Mouse (Mus musculus) heart, embryonic 12.5 days (tissue): ENCODE data around the gene Tcf12. TPM values are rescaled to one million over a fixed set of nuclear protein-coding genes. Genes with fewer than 3 reads are reported as not detected.

Experiments
- ATAC-seq: fragments of 200-750 bp; cut with Nextera tagmentation; 2 replicates; pipeline ENCODE4 v1.8.0; 2017; ENCODE audit warnings: moderate TSS enrichment, moderate library complexity; ENCODE audit not compliant: insufficient number of reproducible peaks, low FRiP score
- H3K27ac ChIP-seq: fragments of 300-500 bp; sonication (generic); 2 replicates; pipeline ENCODE4 v1.5.1; 2016; ENCODE audit warnings: mild to moderate bottlenecking, moderate library complexity; ENCODE audit not compliant: poor library complexity, severe bottlenecking
- H3K27me3 ChIP-seq: fragments of 300-500 bp; sonication (generic); replicated peaks from 2 replicates; pipeline ENCODE4 v1.6.1; 2016; ENCODE audit warnings: mild to moderate bottlenecking, moderate library complexity
- H3K36me3 ChIP-seq: fragments of 300-500 bp; sonication (generic); 2 replicates; pipeline ENCODE4 v1.6.1; 2016; ENCODE audit warnings: mild to moderate bottlenecking, moderate library complexity
- H3K4me1 ChIP-seq: fragments of 300-500 bp; sonication (generic); replicated peaks from 2 replicates; pipeline ENCODE4 v1.6.1; 2016; ENCODE audit warnings: mild to moderate bottlenecking
- H3K4me2 ChIP-seq: fragments of 300-500 bp; sonication (generic); 2 replicates; pipeline ENCODE4 v1.6.1; 2016; ENCODE audit warnings: mild to moderate bottlenecking, moderate library complexity
- H3K4me3 ChIP-seq: fragments of 300-500 bp; sonication (generic); 2 replicates; pipeline ENCODE4 v1.5.1; 2016; ENCODE audit warnings: mild to moderate bottlenecking
- H3K9ac ChIP-seq: fragments of 300-500 bp; sonication (generic); 2 replicates; pipeline ENCODE4 v1.6.1; 2016; ENCODE audit warnings: mild to moderate bottlenecking, moderate library complexity
- H3K9me3 ChIP-seq: fragments of 300-500 bp; sonication (generic); replicated peaks from 2 replicates; pipeline ENCODE4 v1.6.1; 2016; ENCODE audit warnings: mild to moderate bottlenecking, moderate library complexity
- WGBS: fragments of 180-500 bp; shearing (Covaris S2); methylation state at CpG from one replicate; pipeline ENCODE4 v1.1.7; 2016; 5-methylcytosine and 5-hydroxymethylcytosine counted together
- polyA plus RNA-seq: library from polyadenylated mRNA; unstranded; fragments of >200 nt; fragmentation: Nextera tagmentation; extraction: Ambion mirVana; gene quantifications from 2 replicates; pipeline ENCODE4 v1.2.1, GENCODE M21; 2016

Tcf12 gene
- polyA plus RNA-seq, 1 experiment from 2014 or later, result 44.7 TPM

DNA sequence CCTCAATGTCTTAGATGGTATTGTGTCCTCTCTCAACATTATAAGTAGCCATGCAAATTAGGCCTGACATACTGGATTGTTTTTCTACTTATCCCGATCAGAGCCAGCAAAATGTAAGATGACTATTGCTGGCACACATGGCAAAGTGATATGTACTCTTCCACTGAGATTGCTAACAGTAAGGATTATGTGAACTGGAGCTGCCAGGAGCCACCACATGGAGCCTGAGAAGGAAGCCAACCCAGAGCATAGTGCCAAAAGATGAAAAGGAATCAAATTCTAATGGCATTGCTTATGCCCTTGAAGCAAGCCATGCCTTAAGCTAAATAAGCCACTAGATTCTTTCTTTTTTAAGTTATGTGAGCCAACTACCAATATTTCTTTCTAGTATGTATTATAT, 13.8 kb upstream of the Tcf12 start:
- Histone ChIP-seq H3K4me1 (peaks cover 5% of the 10 kb centered on the region; the same call in 1 of the 2 replicates), H3K27me3 (no peaks in the 10 kb centered on the region), H3K36me3 (no peaks in the 10 kb centered on the region), H3K27ac (no peak overlapping the region), H3K9me3 (no peaks in the 10 kb centered on the region), H3K4me3 (no peak overlapping the region), H3K4me2 (no peak overlapping the region), H3K9ac (no peak overlapping the region)
- ATAC-seq, result no peak
- 87% methylated on average over 1 of the region's 1 CpGs for WGBS

DNA sequence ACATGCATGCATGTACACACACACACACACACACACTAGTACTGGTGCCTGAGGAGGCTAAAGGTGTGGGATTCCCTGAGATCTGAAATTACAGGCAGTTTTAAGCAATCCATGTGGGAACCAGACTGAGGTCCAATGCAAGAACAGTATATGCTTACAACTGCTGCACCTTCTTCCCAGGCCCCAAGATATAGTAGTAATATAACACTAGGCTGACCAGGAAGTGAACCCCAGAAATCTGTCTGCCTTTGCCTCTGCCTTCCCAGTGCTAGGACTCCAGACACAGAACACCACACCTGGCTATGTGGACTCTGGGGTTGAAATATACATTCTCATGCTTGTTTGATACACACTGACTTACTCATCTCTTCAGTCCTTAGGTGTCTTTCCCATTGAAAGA, 6.8 kb upstream of the Tcf12 start:
- Histone ChIP-seq H3K4me1 (no peaks in the 10 kb centered on the region), H3K9ac (no peak overlapping the region), H3K4me2 (no peak overlapping the region), H3K27me3 (no peaks in the 10 kb centered on the region), H3K36me3 (no peaks in the 10 kb centered on the region), H3K27ac (no peak overlapping the region), H3K4me3 (no peak overlapping the region), H3K9me3 (no peaks in the 10 kb centered on the region)
- no peak for ATAC-seq

DNA sequence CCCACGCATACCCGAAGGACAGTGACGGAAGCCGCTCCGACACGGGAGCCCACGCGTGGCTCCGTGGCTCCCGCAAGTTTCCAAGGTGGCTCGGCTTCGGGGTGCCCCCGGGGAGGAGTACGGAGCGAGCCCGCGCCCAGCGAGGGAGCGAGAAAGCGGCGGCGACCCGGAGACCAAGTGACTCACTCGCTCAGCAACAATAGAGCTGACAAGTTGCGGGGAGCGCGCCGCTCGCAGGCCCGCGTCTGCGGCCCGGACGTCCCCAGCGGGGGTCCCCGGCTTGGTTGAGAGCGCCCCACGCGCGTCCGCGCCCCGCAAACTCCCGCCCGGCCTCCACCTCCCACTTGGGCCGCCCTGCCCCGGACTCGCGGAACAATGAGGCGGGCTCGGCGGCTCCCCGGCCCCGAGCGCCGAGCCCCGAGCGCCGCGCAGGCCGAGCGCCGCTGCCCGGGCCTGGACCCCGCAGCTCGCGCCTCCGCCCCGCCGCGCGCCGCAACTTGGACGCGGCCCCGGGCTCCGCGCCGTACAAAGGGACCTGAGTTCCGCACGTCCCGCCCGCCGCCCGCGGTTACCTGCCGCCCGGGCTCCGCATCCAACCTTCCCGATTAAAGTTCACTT, 558 bp downstream of the Tcf12 start:
- H3K4me2 ChIP-seq, result peak overlapping the region; percentile 84
- H3K27ac ChIP-seq, result peak overlapping the region; percentile 92
- H3K27me3 ChIP-seq, result no peaks in the 10 kb centered on the region
- under 1% methylated on average over 83 of the region's 90 CpGs for whole genome bisulfite sequencing
- H3K9ac ChIP-seq, result peak overlapping the region; percentile 99
- peaks cover 9% of the 10 kb centered on the region for H3K36me3 ChIP-seq
- peak overlapping the region; percentile 96 for H3K4me3 ChIP-seq
- no peaks in the 10 kb centered on the region for H3K9me3 ChIP-seq
- peaks cover 6% of the 10 kb centered on the region; the same call in 1 of the 2 replicates for H3K4me1 ChIP-seq
- peak; percentile 73 for ATAC-seq

DNA sequence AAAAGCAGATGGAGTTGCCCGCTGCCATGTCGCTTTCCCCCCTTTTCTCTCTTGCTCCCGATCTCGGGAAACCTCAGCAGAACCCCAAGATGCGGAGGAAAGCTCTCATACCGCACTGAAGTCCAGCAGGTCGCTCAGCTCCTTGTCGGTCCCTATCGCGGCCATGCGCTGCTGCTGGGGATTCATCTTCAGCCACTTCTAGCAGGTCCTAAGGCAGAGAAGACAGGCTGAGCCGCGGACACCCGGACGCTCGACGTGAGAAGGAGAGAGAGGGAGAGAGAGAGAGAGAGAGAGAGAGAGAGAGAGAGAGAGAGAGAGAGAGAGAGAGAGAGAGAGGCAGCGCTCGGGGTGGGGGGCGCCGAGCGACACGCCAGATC, 1.1 kb downstream of the Tcf12 start:
- ATAC-seq, result peak; percentile 26; the same call in 1 of the 2 replicates
- H3K4me1 ChIP-seq, result peaks cover 6% of the 10 kb centered on the region; the same call in 1 of the 2 replicates

GRCm38 (mm10) chr9:72103471-72103870, 8.2 kb downstream of the Tcf12 start:
- Histone ChIP-seq H3K4me3 (no peak overlapping the region), H3K4me2 (no peak overlapping the region), H3K36me3 (peaks cover 31% of the 10 kb centered on the region), H3K4me1 (peaks cover 8% of the 10 kb centered on the region; the same call in 1 of the 2 replicates), H3K9ac (no peak overlapping the region), H3K27me3 (no peaks in the 10 kb centered on the region), H3K27ac (no peak overlapping the region), H3K9me3 (no peaks in the 10 kb centered on the region)
- ATAC-seq, result no peak
- WGBS, result 100% methylated on average over 1 of the region's 1 CpGs

More for the DNA sequence above, 1.1 kb downstream of the Tcf12 start:
- 0% methylated on average over 16 of the region's 23 CpGs for WGBS
- Histone ChIP-seq H3K36me3 (peaks cover 9% of the 10 kb centered on the region), H3K9ac (peak overlapping the region; percentile 99), H3K4me3 (peak overlapping the region; percentile 96), H3K27ac (peak overlapping the region; percentile 92), H3K4me2 (peak overlapping the region; percentile 84), H3K9me3 (no peaks in the 10 kb centered on the region), H3K27me3 (no peaks in the 10 kb centered on the region)

GRCm38 (mm10) chr9:72099945-72100685, 11.6 kb downstream of the Tcf12 start:
- 61% methylated on average over 7 of the region's 7 CpGs for WGBS
- no peak overlapping the region for H3K4me3 ChIP-seq
- H3K36me3 ChIP-seq, result peaks cover 30% of the 10 kb centered on the region
- H3K9ac ChIP-seq, result no peak overlapping the region
- no peaks in the 10 kb centered on the region for H3K27me3 ChIP-seq
- ATAC-seq, result no peak
- H3K9me3 ChIP-seq, result no peaks in the 10 kb centered on the region
- H3K27ac ChIP-seq, result no peak overlapping the region
- peaks cover 4% of the 10 kb centered on the region; the same call in 1 of the 2 replicates for H3K4me1 ChIP-seq
- H3K4me2 ChIP-seq, result no peak overlapping the region

DNA sequence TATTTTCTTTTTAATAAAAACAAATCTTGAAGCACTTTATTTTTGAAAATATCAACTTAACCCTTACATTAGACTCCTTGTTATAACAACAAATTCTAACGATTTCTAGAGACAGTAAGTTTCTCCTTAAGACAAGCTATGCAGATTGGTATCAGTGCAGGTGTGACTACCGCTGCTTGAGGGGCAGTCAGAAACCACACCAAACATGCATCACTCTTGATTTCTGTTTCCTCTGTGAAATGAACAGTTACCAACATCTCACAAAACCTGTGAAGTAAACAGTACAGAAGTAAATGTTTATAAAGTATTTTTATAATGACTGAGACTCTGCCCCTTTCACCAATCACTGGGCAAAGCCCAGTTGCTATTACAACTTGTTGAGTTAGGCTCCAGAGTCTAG, 13.6 kb downstream of the Tcf12 start:
- H3K4me2 ChIP-seq, result no peak overlapping the region
- 85% methylated on average over 2 of the region's 2 CpGs for WGBS
- peaks cover 24% of the 10 kb centered on the region for H3K36me3 ChIP-seq
- H3K4me3 ChIP-seq, result no peak overlapping the region
- no peaks in the 10 kb centered on the region for H3K27me3 ChIP-seq
- H3K4me1 ChIP-seq, result peaks cover 4% of the 10 kb centered on the region; the same call in 1 of the 2 replicates
- ATAC-seq, result no peak
- H3K9me3 ChIP-seq, result no peaks in the 10 kb centered on the region
- no peak overlapping the region for H3K27ac ChIP-seq
- no peak overlapping the region for H3K9ac ChIP-seq

DNA sequence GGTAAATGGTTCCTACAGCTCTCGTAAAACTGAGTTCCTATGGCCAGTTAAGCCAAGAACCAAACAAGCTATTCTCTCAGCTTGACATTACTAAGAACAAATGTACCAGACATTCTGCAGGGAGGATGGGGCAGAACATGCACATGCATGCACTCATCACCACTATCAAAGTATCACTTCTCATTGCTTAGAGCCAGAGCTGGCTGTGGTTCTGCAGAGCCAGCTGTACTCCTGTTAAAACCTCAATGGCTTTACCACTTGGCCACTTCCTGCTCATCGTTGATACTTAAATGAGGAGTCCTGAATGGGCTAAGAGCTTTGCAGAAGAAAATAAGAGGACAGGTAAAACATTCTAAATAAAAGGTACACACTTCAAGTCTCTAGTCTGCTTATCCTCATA, 14.6 kb downstream of the Tcf12 start:
- H3K27ac ChIP-seq, result no peak overlapping the region
- no peak overlapping the region for H3K9ac ChIP-seq
- no peak overlapping the region for H3K4me3 ChIP-seq
- peaks cover 4% of the 10 kb centered on the region; the same call in 1 of the 2 replicates for H3K4me1 ChIP-seq
- peaks cover 17% of the 10 kb centered on the region for H3K36me3 ChIP-seq
- H3K4me2 ChIP-seq, result no peak overlapping the region
- no peak for ATAC-seq
- no peaks in the 10 kb centered on the region for H3K27me3 ChIP-seq
- 90% methylated on average over 2 of the region's 2 CpGs for WGBS
- no peaks in the 10 kb centered on the region for H3K9me3 ChIP-seq

GRCm38 (mm10) chr9:72094675-72095074, 17.0 kb downstream of the Tcf12 start:
- H3K9me3 ChIP-seq, result no peaks in the 10 kb centered on the region
- peaks cover 8% of the 10 kb centered on the region for H3K36me3 ChIP-seq
- no peak overlapping the region for H3K9ac ChIP-seq
- no peak for ATAC-seq
- 85% methylated on average over 5 of the region's 5 CpGs for WGBS
- H3K27ac ChIP-seq, result no peak overlapping the region
- H3K4me1 ChIP-seq, result no peaks in the 10 kb centered on the region
- no peaks in the 10 kb centered on the region for H3K27me3 ChIP-seq
- no peak overlapping the region for H3K4me3 ChIP-seq
- H3K4me2 ChIP-seq, result no peak overlapping the region

- Histone ChIP-seq H3K9ac (no peak overlapping the region), H3K4me2 (no peak overlapping the region), H3K4me1 (no peaks in the 10 kb centered on the region; the same call in 1 of the 2 replicates), H3K36me3 (peaks cover 7% of the 10 kb centered on the region), H3K4me3 (no peak overlapping the region), H3K27ac (no peak overlapping the region), H3K27me3 (no peaks in the 10 kb centered on the region), H3K9me3 (no peaks in the 10 kb centered on the region)
- 74% methylated on average over 1 of the region's 1 CpGs for WGBS
- ATAC-seq, result no peak
These were observed 19.5 kb downstream of the Tcf12 start for GRCm38 (mm10) chr9:72092191-72092590.

- no peak overlapping the region for H3K9ac ChIP-seq
- no peak overlapping the region for H3K27ac ChIP-seq
- H3K4me1 ChIP-seq, result peaks cover 11% of the 10 kb centered on the region
- H3K4me2 ChIP-seq, result no peak overlapping the region
- H3K36me3 ChIP-seq, result no peaks in the 10 kb centered on the region
- H3K9me3 ChIP-seq, result no peaks in the 10 kb centered on the region
- 88% methylated on average over 3 of the region's 3 CpGs for WGBS
- no peak for ATAC-seq
- no peak overlapping the region for H3K4me3 ChIP-seq
- no peaks in the 10 kb centered on the region for H3K27me3 ChIP-seq
These were observed 22.6 kb downstream of the Tcf12 start for GRCm38 (mm10) chr9:72088893-72089611.
